In genomic region chr3:21895551-21895950, GRCm38 (mm10) we compare ENCODE assay signal across 21 mouse cellular contexts.
A peak's percentile ranks its signal among the peaks of the same experiment; 100 is the strongest.
DNase-seq lines count a peak whose midpoint lies in the region; ATAC-seq and TF ChIP-seq lines count a peak whose summit lies in the region.
"Had no signal": no experiment of that assay in that cellular context is flagged by ENCODE, and none has a peak within 500 bp of the region (broad histone marks: within the 10 kb centered on the region; RNA-seq: fewer than 3 reads in every experiment).

No protein-coding gene starts in this region.

- no peaks in the 10 kb centered on the region for H3K27me3 ChIP-seq in kidney, adult 2 months (replicated peaks; ENCODE audit: control insufficient read depth, insufficient read depth, low read length)
- H3K27me3 ChIP-seq in liver, postnatal 0 days (ENCODE audit: insufficient read depth, low read length), result no peaks in the 10 kb centered on the region
- no peaks in the 10 kb centered on the region for H3K27me3 ChIP-seq in liver, embryonic 11.5 days (replicated peaks; ENCODE audit: control insufficient read depth, insufficient read depth, low read length)
- no peaks in the 10 kb centered on the region for H3K27me3 ChIP-seq in midbrain, embryonic 15.5 days (replicated peaks)
- H3K27me3 ChIP-seq: forebrain, embryonic 15.5 days; hindbrain, embryonic 12.5 days; megakaryocyte, embryonic 14.5 days had no signal

- no peak overlapping the region for H3K4me3 ChIP-seq in kidney, adult 2 months (ENCODE audit: insufficient read depth, low read depth, low read length)
- no peak overlapping the region for H3K4me3 ChIP-seq in liver, postnatal 0 days (ENCODE audit: low read depth, low read length)
- no peak overlapping the region for H3K4me3 ChIP-seq in liver, embryonic 11.5 days (ENCODE audit: low read depth, low read length)
- H3K4me3 ChIP-seq in midbrain, embryonic 15.5 days, result no peak overlapping the region
- H3K4me3 ChIP-seq: forebrain, embryonic 15.5 days; hindbrain, embryonic 12.5 days; layer of hippocampus, adult 2 months; megakaryocyte, embryonic 14.5 days; myocyte had no signal

- H3K4me2 ChIP-seq in liver, postnatal 0 days (ENCODE audit: low read depth, low read length), result no peak overlapping the region
- no peak overlapping the region for H3K4me2 ChIP-seq in liver, embryonic 11.5 days
- H3K4me2 ChIP-seq in midbrain, embryonic 15.5 days, result no peak overlapping the region
- H3K4me2 ChIP-seq: forebrain, embryonic 15.5 days; hindbrain, embryonic 12.5 days; lung, embryonic 14.5 days had no signal

- no peak overlapping the region for H3K27ac ChIP-seq in kidney, adult 2 months (ENCODE audit: insufficient read depth, low read depth, low read length)
- no peak overlapping the region for H3K27ac ChIP-seq in liver, postnatal 0 days (ENCODE audit: low read depth)
- no peak overlapping the region for H3K27ac ChIP-seq in liver, embryonic 11.5 days (ENCODE audit: low read depth, low read length)
- H3K27ac ChIP-seq in midbrain, embryonic 15.5 days, result no peak overlapping the region
- H3K27ac ChIP-seq: forebrain, embryonic 15.5 days; hindbrain, embryonic 12.5 days; layer of hippocampus, adult 2 months had no signal

- DNase-seq in kidney, adult 2 months, result peak; percentile 30
- DNase-seq in kidney, adult 8-10 months, result no peak
- no peak for DNase-seq in liver, postnatal 0 days
- no peak for DNase-seq in liver, embryonic 11.5 days (ENCODE audit: low spot score)
- DNase-seq in lung, postnatal 25 days (ENCODE audit: low spot score), result peak; percentile 39
- no peak for DNase-seq in cerebellum, adult 8-10 months
- no peak for DNase-seq in layer of hippocampus, postnatal 25 days (ENCODE audit: extremely low spot score in 1 of 2, low spot score in 1 of 2)
- DNase-seq: adrenal gland, adult 8-10 months; cerebellum, postnatal 25 days; embryo, embryonic 11 days; gastrocnemius, postnatal 36 days; lung, embryonic 14.5 days; midbrain, embryonic 14.5 days; right cerebral cortex, postnatal 14 days; spleen, adult 18-20 months had no signal

- TF ChIP-seq EP300 in liver, postnatal 0 days (IDR thresholded peaks at IDR 0.05; ENCODE audit: low read depth), result no peak

- no peaks in the 10 kb centered on the region for H3K9me3 ChIP-seq in liver, postnatal 0 days (ENCODE audit: low read length)
- H3K9me3 ChIP-seq in liver, embryonic 11.5 days (ENCODE audit: control insufficient read depth, low read length), result no peaks in the 10 kb centered on the region; the same call in 1 of the 2 replicates
- no peaks in the 10 kb centered on the region for H3K9me3 ChIP-seq in midbrain, embryonic 15.5 days
- H3K9me3 ChIP-seq: forebrain, embryonic 15.5 days; hindbrain, embryonic 12.5 days; megakaryocyte, embryonic 14.5 days had no signal

- 63% methylated on average over 2 of the region's 2 CpGs for WGBS in kidney, adult 2 months
- 78% methylated on average over 2 of the region's 2 CpGs for WGBS in liver, postnatal 0 days (ENCODE audit: insufficient replicate concordance)
- WGBS in liver, embryonic 11.5 days, result 74% methylated on average over 2 of the region's 2 CpGs
- 91% methylated on average over 2 of the region's 2 CpGs for WGBS in midbrain, embryonic 15.5 days

- peak; percentile 75 for ATAC-seq in liver, postnatal 0 days
- ATAC-seq in liver, embryonic 11.5 days (replicated peaks; ENCODE audit: low FRiP score), result no peak
- ATAC-seq in midbrain, embryonic 15.5 days (replicated peaks), result no peak
- ATAC-seq: forebrain, embryonic 15.5 days had no signal

- no peak for TF ChIP-seq POLR2A in kidney, adult 2 months (IDR thresholded peaks at IDR 0.05; ENCODE audit: low read depth, low read length)

- no peaks in the 10 kb centered on the region for H3K36me3 ChIP-seq in kidney, adult 2 months (ENCODE audit: control insufficient read depth, insufficient read depth, low read length)
- H3K36me3 ChIP-seq in liver, postnatal 0 days (replicated peaks; ENCODE audit: insufficient read depth, low read length), result no peaks in the 10 kb centered on the region
- no peaks in the 10 kb centered on the region for H3K36me3 ChIP-seq in liver, embryonic 11.5 days (ENCODE audit: control insufficient read depth, insufficient read depth, low read length)
- no peaks in the 10 kb centered on the region for H3K36me3 ChIP-seq in midbrain, embryonic 15.5 days (replicated peaks)
- H3K36me3 ChIP-seq: forebrain, embryonic 15.5 days; hindbrain, embryonic 12.5 days had no signal

- peaks cover 3% of the 10 kb centered on the region; the same call in 1 of the 2 replicates for H3K4me1 ChIP-seq in kidney, adult 2 months (ENCODE audit: control insufficient read depth, insufficient read depth, low read length)
- no peaks in the 10 kb centered on the region for H3K4me1 ChIP-seq in liver, postnatal 0 days (ENCODE audit: insufficient read depth)
- H3K4me1 ChIP-seq in liver, embryonic 11.5 days (replicated peaks; ENCODE audit: control insufficient read depth, insufficient read depth, low read length), result no peaks in the 10 kb centered on the region
- H3K4me1 ChIP-seq in midbrain, embryonic 15.5 days, result peaks cover 14% of the 10 kb centered on the region

- H3K9ac ChIP-seq in liver, postnatal 0 days (replicated peaks), result no peak overlapping the region
- no peak overlapping the region for H3K9ac ChIP-seq in liver, embryonic 11.5 days (ENCODE audit: low read depth, low read length)
- no peak overlapping the region for H3K9ac ChIP-seq in midbrain, embryonic 15.5 days
- H3K9ac ChIP-seq: forebrain, embryonic 15.5 days; hindbrain, embryonic 12.5 days; lung, embryonic 14.5 days had no signal

- TF ChIP-seq CTCF in kidney, adult 2 months (conservative IDR thresholded peaks at IDR 0.05; ENCODE audit: insufficient read depth, insufficient read length, low read depth, low read length), result no peak
- no peak for TF ChIP-seq CTCF in liver, postnatal 0 days (IDR thresholded peaks at IDR 0.05; ENCODE audit: low read depth)

Comparison
In these comparisons a context has a peak if more than half of its experiments do, and no peak if none do; other contexts are left out.
1. DNase-seq: peak in kidney, adult 2 months (single experiment) and lung, postnatal 25 days (single experiment); none in kidney, adult 8-10 months (0 of 2), liver, postnatal 0 days (single experiment), liver, embryonic 11.5 days (single experiment), cerebellum, adult 8-10 months (single experiment) and layer of hippocampus, postnatal 25 days (0 of 2).